Mouse (Mus musculus) midbrain, embryonic 12.5 days (tissue): ENCODE measurements around the gene Emg1. TPM values are rescaled to one million over a fixed set of nuclear protein-coding genes. Genes with fewer than 3 reads are reported as not detected.
"Not testable (repeated sequence)": the region's sequence is repeated elsewhere in the genome, so short reads cannot be mapped to it uniquely, and the experiment has no call there.

ENCODE experiments used
- ATAC-seq: fragments of 200-750 bp; cut with Nextera tagmentation; 2 replicates; pipeline ENCODE4 v1.8.0; 2017; ENCODE audit warnings: low read depth, moderate TSS enrichment, moderate library complexity; ENCODE audit not compliant: low FRiP score
- H3K27ac ChIP-seq: fragments of 300-500 bp; sonication (generic); replicated peaks from 2 replicates; pipeline ENCODE4 v1.5.1; 2016; ENCODE audit warnings: mild to moderate bottlenecking
- H3K27me3 ChIP-seq: fragments of 300-500 bp; sonication (generic); 2 replicates; pipeline ENCODE4 v1.6.1; 2016; ENCODE audit warnings: mild to moderate bottlenecking
- H3K36me3 ChIP-seq: fragments of 300-500 bp; sonication (generic); 2 replicates; pipeline ENCODE4 v1.6.1; 2016
- H3K4me1 ChIP-seq: fragments of 300-500 bp; sonication (generic); 2 replicates; pipeline ENCODE4 v1.6.1; 2016
- H3K4me2 ChIP-seq: fragments of 300-500 bp; sonication (generic); replicated peaks from 2 replicates; pipeline ENCODE4 v1.6.1; 2016; ENCODE audit warnings: mild to moderate bottlenecking, moderate library complexity
- H3K4me3 ChIP-seq: fragments of 300-500 bp; sonication (generic); 2 replicates; pipeline ENCODE4 v1.5.1; 2016; ENCODE audit warnings: mild to moderate bottlenecking
- H3K9ac ChIP-seq: fragments of 300-500 bp; sonication (generic); replicated peaks from 2 replicates; pipeline ENCODE4 v1.6.1; 2016; ENCODE audit warnings: mild to moderate bottlenecking, moderate library complexity
- H3K9me3 ChIP-seq: fragments of 300-500 bp; sonication (generic); 2 replicates; pipeline ENCODE4 v1.6.1; 2016; ENCODE audit warnings: mild to moderate bottlenecking
- WGBS: fragments of 180-500 bp; shearing (Covaris S2); methylation state at CpG from one replicate; pipeline ENCODE4 v1.1.7; 2016; 5-methylcytosine and 5-hydroxymethylcytosine counted together
- polyA plus RNA-seq: library from polyadenylated mRNA; unstranded; fragments of >200 nt; fragmentation: Nextera tagmentation; extraction: Ambion mirVana; gene quantifications from 2 replicates; pipeline ENCODE4 v1.2.1, GENCODE M21; 2016

Emg1 gene
- polyA plus RNA-seq, 1 experiment from 2014 or later = 170 TPM

DNA sequence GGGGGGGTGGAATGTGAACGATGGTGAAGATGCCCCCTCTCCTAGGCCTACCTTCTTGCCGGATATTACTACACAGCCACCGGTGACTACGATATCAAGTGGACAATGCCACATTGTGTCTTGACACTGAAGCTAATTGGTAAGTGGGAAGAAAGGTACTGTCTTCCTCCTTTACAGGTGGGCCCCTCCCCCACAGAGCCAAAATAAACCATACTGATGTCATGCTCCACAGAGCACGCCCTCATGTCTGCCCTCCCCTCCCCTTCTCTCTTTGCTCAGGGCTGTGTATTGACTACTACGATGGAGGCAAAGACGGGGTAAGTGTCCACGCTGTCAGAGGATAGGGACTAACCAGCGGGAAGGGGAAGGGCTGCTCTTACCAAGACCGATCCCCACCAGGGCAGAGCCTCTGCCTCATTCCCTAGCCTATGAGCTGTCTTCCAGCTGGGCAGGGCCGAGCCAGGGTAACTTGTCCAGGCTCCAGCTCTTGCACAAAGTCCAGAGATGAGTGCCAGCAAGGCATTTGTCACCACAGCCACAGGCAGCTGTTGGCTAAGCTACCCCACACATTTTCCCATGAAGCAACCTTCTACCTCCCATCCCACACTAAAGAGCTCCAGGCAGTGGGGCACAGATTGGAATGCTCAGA lies 11.9 kb downstream of the Emg1 start:
- Histone ChIP-seq H3K9ac (no peak overlapping the region), H3K36me3 (peaks cover 61% of the 10 kb centered on the region), H3K4me2 (no peak overlapping the region), H3K27ac (no peak overlapping the region), H3K4me1 (no peaks in the 10 kb centered on the region), H3K27me3 (no peaks in the 10 kb centered on the region), H3K4me3 (no peak overlapping the region), H3K9me3 (no peaks in the 10 kb centered on the region)
- no peak for ATAC-seq
- WGBS = 86% methylated on average over 11 of the region's 11 CpGs

- no peak for ATAC-seq
- Histone ChIP-seq H3K4me2 (no peak overlapping the region), H3K9me3 (no peaks in the 10 kb centered on the region), H3K27me3 (no peaks in the 10 kb centered on the region), H3K27ac (no peak overlapping the region), H3K4me3 (no peak overlapping the region), H3K9ac (no peak overlapping the region), H3K4me1 (no peaks in the 10 kb centered on the region), H3K36me3 (peaks cover 54% of the 10 kb centered on the region)
- WGBS = 87% methylated on average over 4 of the region's 4 CpGs
These were observed 12.6 kb downstream of the Emg1 start for GRCm38 (mm10) chr6:124699366-124699765.

DNA sequence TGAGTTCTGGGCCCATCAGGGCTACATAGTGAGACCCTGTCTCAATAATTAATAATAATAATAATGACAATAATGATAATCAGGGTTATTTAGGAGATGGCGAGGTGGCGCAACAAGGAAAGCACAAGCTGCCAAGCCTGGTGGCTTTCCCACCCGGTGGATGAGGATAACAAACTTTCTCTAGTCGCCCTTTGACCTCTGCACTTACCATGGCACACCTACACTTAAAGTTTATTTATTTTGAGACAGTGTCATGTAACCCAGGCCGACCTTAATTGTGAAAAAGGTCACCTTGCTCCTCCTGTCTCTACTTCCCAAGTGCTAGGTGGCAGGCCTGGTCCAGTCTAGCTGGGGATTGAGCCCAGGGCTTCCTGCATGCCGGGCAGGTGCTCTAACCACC lies 13.2 kb downstream of the Emg1 start:
- Histone ChIP-seq H3K4me2 (no peak overlapping the region), H3K27me3 (no peaks in the 10 kb centered on the region), H3K4me3 (no peak overlapping the region), H3K9ac (no peak overlapping the region), H3K4me1 (no peaks in the 10 kb centered on the region), H3K9me3 (no peaks in the 10 kb centered on the region), H3K36me3 (peaks cover 49% of the 10 kb centered on the region), H3K27ac (no peak overlapping the region)
- 93% methylated on average over 6 of the region's 6 CpGs for WGBS
- no peak for ATAC-seq

DNA sequence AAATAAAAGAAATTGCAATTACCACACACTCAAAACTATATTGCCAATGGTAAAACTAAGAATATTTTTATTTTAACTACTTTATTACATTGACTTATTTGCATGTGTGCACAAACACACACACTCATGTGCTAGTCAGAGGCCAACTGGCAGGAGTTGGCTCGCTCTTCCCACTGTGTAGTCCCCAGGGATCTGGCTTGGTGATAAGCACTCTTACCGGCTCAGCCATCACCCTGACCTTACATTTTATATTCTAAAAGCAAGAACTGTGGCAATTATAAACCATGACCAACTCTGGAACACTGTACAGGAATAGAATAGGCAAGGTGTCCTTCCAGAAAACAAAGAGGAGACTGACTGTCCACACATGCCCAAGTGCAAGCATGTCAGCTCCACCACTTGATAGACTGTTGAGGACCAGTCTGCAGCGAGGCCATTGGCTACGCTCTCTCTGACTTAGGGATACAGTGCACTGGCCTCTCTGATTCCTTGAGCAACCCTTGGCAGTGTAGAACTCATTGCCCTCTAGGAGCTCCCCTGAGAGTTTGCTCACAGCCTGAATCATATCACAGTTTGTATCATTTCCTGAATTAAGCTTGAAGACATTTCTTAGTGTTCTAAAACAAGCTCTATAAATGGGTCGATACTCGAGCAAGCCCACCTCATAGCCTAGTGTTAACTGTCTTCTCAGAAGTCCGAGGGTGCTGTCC lies 15.4 kb downstream of the Emg1 start:
- no peak overlapping the region for H3K27ac ChIP-seq
- no peak overlapping the region for H3K4me3 ChIP-seq
- 91% methylated on average over 7 of the region's 7 CpGs for WGBS
- no peaks in the 10 kb centered on the region for H3K27me3 ChIP-seq
- H3K36me3 ChIP-seq = peaks cover 28% of the 10 kb centered on the region
- H3K4me1 ChIP-seq = no peaks in the 10 kb centered on the region
- no peaks in the 10 kb centered on the region for H3K9me3 ChIP-seq
- ATAC-seq = no peak
- H3K9ac ChIP-seq = no peak overlapping the region
- H3K4me2 ChIP-seq = no peak overlapping the region

DNA sequence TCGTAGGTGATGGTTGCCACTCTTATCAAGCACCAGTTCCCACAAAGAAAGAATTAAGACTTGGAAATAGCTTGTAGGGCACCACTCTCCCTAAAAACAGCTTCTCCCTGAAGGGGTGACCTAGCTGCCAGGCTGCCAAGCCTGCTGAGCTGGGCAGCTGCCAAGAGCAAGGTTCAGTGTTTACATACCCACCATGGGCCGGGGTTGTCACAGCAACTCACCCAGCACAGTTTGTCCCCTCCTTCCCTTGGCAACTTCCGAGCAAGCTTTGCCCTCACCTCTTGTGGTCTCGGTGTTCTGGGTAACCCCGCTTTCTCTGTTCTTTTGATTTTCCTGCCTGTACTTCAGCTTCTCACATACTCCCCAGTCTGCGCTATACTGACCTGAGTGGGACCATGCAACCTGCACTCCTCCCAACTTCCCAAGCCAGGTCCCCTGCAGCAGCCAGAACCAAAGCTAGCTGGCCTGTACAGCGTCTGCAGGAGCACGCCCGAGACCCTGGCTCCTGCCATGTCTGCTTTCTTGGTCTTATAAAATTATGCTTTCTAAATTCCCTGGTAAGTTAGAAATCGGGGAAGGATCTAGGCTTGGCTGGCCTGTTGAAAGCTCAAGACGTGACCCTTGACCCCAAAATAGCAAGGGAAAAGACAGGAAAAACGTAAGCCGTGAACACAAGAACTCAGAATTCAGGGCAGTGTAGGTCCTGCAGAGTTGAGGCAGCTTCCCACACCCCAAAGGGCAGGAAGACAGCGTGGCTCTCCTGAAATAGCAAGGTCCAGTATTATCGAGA lies 17.6 kb downstream of the Emg1 start:
- no peaks in the 10 kb centered on the region for H3K4me1 ChIP-seq
- no peak for ATAC-seq
- H3K36me3 ChIP-seq = peaks cover 5% of the 10 kb centered on the region; the same call in 1 of the 2 replicates
- WGBS = 86% methylated on average over 15 of the region's 15 CpGs
- H3K4me3 ChIP-seq = no peak overlapping the region
- H3K27ac ChIP-seq = no peak overlapping the region
- no peak overlapping the region for H3K9ac ChIP-seq
- no peak overlapping the region for H3K4me2 ChIP-seq
- no peaks in the 10 kb centered on the region for H3K9me3 ChIP-seq
- no peaks in the 10 kb centered on the region for H3K27me3 ChIP-seq

DNA sequence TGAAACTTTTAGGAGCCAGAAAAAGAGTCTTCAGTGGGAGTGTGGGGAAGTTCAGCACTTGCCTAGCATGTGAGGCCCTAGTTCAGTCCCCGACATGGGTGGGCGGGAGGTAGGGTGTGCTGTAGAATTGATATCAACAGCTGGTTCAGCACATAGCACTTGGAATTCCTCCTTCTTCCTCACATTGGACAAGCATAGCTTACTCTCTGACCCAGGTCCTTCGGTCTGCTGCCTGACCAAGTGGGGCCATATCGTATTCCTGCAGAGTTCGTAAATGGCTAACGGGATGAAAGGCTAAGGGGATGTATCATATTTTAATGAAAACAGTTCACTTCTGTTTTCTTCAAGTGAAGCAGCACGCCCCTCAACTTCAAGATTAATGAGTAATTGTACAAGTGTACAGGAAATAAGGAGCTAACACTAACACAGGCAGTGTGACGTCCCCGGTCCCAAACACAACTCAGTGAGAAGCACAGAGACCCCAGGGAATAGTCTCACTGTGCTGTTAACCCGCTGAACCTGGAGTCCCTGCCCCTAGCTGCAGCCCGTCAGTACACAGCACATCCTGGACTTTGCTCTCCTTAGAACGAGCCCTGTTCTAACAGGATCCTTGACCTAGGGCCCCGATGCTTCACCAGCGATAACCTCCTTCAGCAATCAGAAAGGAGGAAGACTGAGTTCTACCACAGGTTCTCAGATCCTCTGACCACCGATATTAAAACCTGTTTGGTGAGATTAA lies 18.6 kb downstream of the Emg1 start:
- Histone ChIP-seq H3K27ac (no peak overlapping the region), H3K36me3 (no peaks in the 10 kb centered on the region), H3K4me3 (no peak overlapping the region), H3K27me3 (no peaks in the 10 kb centered on the region), H3K9ac (no peak overlapping the region), H3K4me2 (no peak overlapping the region), H3K4me1 (no peaks in the 10 kb centered on the region), H3K9me3 (no peaks in the 10 kb centered on the region)
- WGBS = 83% methylated on average over 15 of the region's 15 CpGs
- ATAC-seq = no peak

- Histone ChIP-seq H3K27me3 (no peaks in the 10 kb centered on the region), H3K36me3 (no peaks in the 10 kb centered on the region), H3K4me2 (no peak overlapping the region), H3K4me3 (no peak overlapping the region), H3K27ac (no peak overlapping the region), H3K9me3 (no peaks in the 10 kb centered on the region), H3K4me1 (no peaks in the 10 kb centered on the region), H3K9ac (no peak overlapping the region)
- 96% methylated on average over 3 of the region's 3 CpGs for WGBS
- ATAC-seq = no peak
These were observed 21.5 kb downstream of the Emg1 start for GRCm38 (mm10) chr6:124690517-124690916.

DNA sequence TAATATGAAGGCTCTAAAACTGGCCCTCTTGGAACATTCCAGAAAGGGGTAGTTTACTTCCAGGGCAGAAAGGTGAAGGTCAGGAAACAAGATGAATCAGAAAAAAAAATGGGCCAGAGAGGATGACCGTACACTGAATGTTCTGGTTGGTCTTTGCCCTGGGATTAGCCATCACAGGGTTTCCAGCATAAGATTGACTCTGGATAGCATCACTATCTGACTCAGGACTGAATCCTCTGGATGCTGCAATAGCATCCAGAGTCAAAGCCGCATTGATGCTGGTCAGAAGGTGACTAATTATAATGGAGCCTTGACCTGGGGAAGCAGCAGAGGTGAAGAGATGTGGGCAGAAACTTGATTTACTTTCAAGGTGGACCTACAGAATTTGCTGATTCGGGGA lies 23.0 kb downstream of the Emg1 start:
- H3K4me3 ChIP-seq = no peak overlapping the region
- H3K9ac ChIP-seq = no peak overlapping the region
- 96% methylated on average over 3 of the region's 3 CpGs for WGBS
- H3K36me3 ChIP-seq = no peaks in the 10 kb centered on the region
- H3K27me3 ChIP-seq = no peaks in the 10 kb centered on the region
- no peak overlapping the region for H3K27ac ChIP-seq
- H3K9me3 ChIP-seq = no peaks in the 10 kb centered on the region
- no peak overlapping the region for H3K4me2 ChIP-seq
- ATAC-seq = no peak
- H3K4me1 ChIP-seq = no peaks in the 10 kb centered on the region

DNA sequence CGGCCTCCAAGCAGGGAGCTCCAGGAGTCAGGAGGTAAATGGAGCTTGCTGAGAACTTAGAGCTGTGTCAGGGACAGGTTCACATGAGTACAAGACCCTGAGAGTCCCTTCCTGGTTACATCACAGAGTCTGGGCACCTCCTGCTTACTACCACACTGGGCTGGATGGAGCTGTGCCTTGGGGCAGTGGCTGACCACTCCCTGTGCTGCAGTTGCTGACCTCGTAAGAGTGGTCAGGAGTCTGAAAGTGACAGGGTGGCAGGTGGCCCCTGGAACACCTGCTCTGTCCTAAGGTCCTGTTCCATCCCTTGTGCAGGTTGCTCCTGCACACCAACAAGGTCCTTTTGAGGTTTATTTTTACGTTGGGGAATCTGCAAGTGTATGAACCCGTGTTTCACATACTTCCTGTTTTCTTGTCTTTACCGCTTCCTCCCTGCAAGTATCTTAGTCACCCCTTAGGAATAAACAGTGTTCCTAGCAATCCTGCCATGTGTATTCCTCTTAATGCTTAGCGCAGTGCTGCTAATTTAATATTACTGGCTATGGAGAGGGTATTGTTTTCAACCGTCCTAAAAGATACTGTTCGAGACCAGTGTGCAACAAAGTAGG lies 23.7 kb downstream of the Emg1 start:
- H3K4me1 ChIP-seq = no peaks in the 10 kb centered on the region
- ATAC-seq = no peak
- H3K36me3 ChIP-seq = no peaks in the 10 kb centered on the region
- H3K9ac ChIP-seq = no peak overlapping the region
- H3K9me3 ChIP-seq = no peaks in the 10 kb centered on the region
- H3K27me3 ChIP-seq = no peaks in the 10 kb centered on the region
- H3K27ac ChIP-seq = no peak overlapping the region
- H3K4me2 ChIP-seq = no peak overlapping the region
- 90% methylated on average over 8 of the region's 8 CpGs for WGBS
- no peak overlapping the region for H3K4me3 ChIP-seq

DNA sequence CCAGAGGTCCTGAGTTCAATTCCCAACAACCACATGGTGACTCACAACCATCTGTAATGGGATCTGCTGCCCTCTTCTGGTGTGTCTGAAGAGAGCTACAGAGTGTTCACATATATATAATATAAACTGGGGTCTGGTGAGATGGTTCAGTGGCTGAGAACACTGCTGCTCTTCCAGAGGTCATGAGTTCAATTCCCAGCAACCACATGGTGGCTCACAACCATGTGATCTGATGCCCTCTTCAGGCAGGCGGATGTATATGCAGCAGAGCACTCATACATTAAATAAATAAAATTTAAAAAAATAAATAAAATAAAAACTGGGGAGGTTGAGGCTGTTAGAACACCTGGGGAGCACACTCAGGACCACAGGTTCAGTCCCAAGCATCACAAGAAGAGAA lies 25.3 kb downstream of the Emg1 start:
- WGBS = 69% methylated on average over 1 of the region's 1 CpGs
- H3K36me3 ChIP-seq, H3K9ac ChIP-seq, ATAC-seq, H3K4me1 ChIP-seq, H3K4me3 ChIP-seq, H3K27me3 ChIP-seq, H3K4me2 ChIP-seq, H3K9me3 ChIP-seq, H3K27ac ChIP-seq: not testable (repeated sequence)

- Histone ChIP-seq H3K4me1 (no peaks in the 10 kb centered on the region), H3K9me3 (no peaks in the 10 kb centered on the region), H3K27ac (no peak overlapping the region), H3K4me3 (no peak overlapping the region), H3K36me3 (no peaks in the 10 kb centered on the region), H3K27me3 (no peaks in the 10 kb centered on the region), H3K9ac (no peak overlapping the region), H3K4me2 (no peak overlapping the region)
- ATAC-seq = no peak
- WGBS = 90% methylated on average over 12 of the region's 12 CpGs
These were observed 26.2 kb downstream of the Emg1 start for GRCm38 (mm10) chr6:124685606-124686386.
